Mouse (Mus musculus): ENCODE results near the gene Nagk. TPM values are rescaled to one million over a fixed set of nuclear protein-coding genes. Genes with fewer than 3 reads are reported as not detected.
"Not testable (repeated sequence)": the region's sequence is repeated elsewhere in the genome, so short reads cannot be mapped to it uniquely, and the experiment has no call there.

The Nagk gene
- polyA plus RNA-seq, 1 experiment: 42.9 TPM

GRCm38 (mm10) chr6:83820727-83821515 lies 26.1 kb downstream of the Nagk start:
- H3ac ChIP-seq (ENCODE audit: control insufficient read depth, insufficient read length): no peak overlapping the region
- H3K4me2 ChIP-seq (ENCODE audit: low read depth): no peak overlapping the region
- peaks cover 6% of the 10 kb centered on the region for H3K36me3 ChIP-seq (ENCODE audit: control insufficient read depth, insufficient read depth)
- no peak overlapping the region for H3K4me3 ChIP-seq
- TF ChIP-seq MYOD1 (IDR thresholded peaks at IDR 0.05; ENCODE audit: control insufficient read depth in 1 of 3, insufficient read length in 2 of 3, low read depth in 2 of 3) (no peak), MAX (IDR thresholded peaks at IDR 0.05; ENCODE audit: low read depth) (no peak)
- no peaks in the 10 kb centered on the region for H3K79me2 ChIP-seq (ENCODE audit: control insufficient read depth, insufficient read depth)
- H3K27me3 ChIP-seq (ENCODE audit: control insufficient read depth, insufficient read depth, insufficient read length): no peaks in the 10 kb centered on the region

- no peak overlapping the region for H3ac ChIP-seq (ENCODE audit: control insufficient read depth, insufficient read length)
- peaks cover 6% of the 10 kb centered on the region for H3K36me3 ChIP-seq (ENCODE audit: control insufficient read depth, insufficient read depth)
- no peak overlapping the region for H3K4me2 ChIP-seq (ENCODE audit: low read depth)
- H3K27me3 ChIP-seq (ENCODE audit: control insufficient read depth, insufficient read depth, insufficient read length): no peaks in the 10 kb centered on the region
- no peak overlapping the region for H3K4me3 ChIP-seq
- H3K79me2 ChIP-seq (ENCODE audit: control insufficient read depth, insufficient read depth): no peaks in the 10 kb centered on the region
- TF ChIP-seq TCF3 (IDR thresholded peaks at IDR 0.05; ENCODE audit: insufficient read length, low read depth) (no peak), MAX (IDR thresholded peaks at IDR 0.05; ENCODE audit: low read depth) (no peak), CEBPB (IDR thresholded peaks at IDR 0.05; ENCODE audit: insufficient read depth, poor library complexity, severe bottlenecking) (no peak), MYOD1 (IDR thresholded peaks at IDR 0.05; ENCODE audit: control insufficient read depth in 1 of 3, insufficient read length in 2 of 3, low read depth in 2 of 3) (no peak), TCF12 (IDR thresholded peaks at IDR 0.05; ENCODE audit: insufficient read depth, poor library complexity, severe bottlenecking) (no peak)
These were observed 27.1 kb downstream of the Nagk start for GRCm38 (mm10) chr6:83821856-83822255.

- H3ac ChIP-seq (ENCODE audit: control insufficient read depth, insufficient read length): peak overlapping the region; percentile 58
- H3K36me3 ChIP-seq (ENCODE audit: control insufficient read depth, insufficient read depth): no peaks in the 10 kb centered on the region
- H3K4me2 ChIP-seq (ENCODE audit: low read depth): peak overlapping the region; percentile 96
- H3K27me3 ChIP-seq (ENCODE audit: control insufficient read depth, insufficient read depth, insufficient read length): peaks cover 5% of the 10 kb centered on the region
- no peaks in the 10 kb centered on the region for H3K79me2 ChIP-seq (ENCODE audit: control insufficient read depth, insufficient read depth)
- peak overlapping the region; percentile 43 for H3K4me3 ChIP-seq
- no peak for TF ChIP-seq REST (IDR thresholded peaks at IDR 0.05; ENCODE audit: insufficient read depth, insufficient read length)
- no peak for TF ChIP-seq POLR2A (IDR thresholded peaks at IDR 0.05; ENCODE audit: insufficient read length, low read depth)
These were observed 36.3 kb downstream of the Nagk start for GRCm38 (mm10) chr6:83830941-83831605.

GRCm38 (mm10) chr6:83831606-83832123 lies 36.9 kb downstream of the Nagk start, which contains the start of gene Paip2b:
Gene Paip2b, minus strand, starts transcription at chr6:83831741.
- H3K27me3 ChIP-seq (ENCODE audit: control insufficient read depth, insufficient read depth, insufficient read length): peaks cover 10% of the 10 kb centered on the region
- H3K36me3 ChIP-seq (ENCODE audit: control insufficient read depth, insufficient read depth): no peaks in the 10 kb centered on the region
- H3K4me3 ChIP-seq: peak within 1 kb of the TSS; percentile 43
- TF ChIP-seq SRF (IDR thresholded peaks at IDR 0.05; ENCODE audit: control insufficient read depth, insufficient read length, low read depth) (peak; percentile 76), TCF12 (IDR thresholded peaks at IDR 0.05; ENCODE audit: insufficient read depth, poor library complexity, severe bottlenecking) (no peak), POLR2A (IDR thresholded peaks at IDR 0.05; ENCODE audit: insufficient read length, low read depth) (peak; percentile 100), TCF3 (IDR thresholded peaks at IDR 0.05; ENCODE audit: insufficient read length, low read depth) (no peak), CEBPB (IDR thresholded peaks at IDR 0.05; ENCODE audit: insufficient read depth, poor library complexity, severe bottlenecking) (no peak), POLR2AphosphoS2 (IDR thresholded peaks at IDR 0.05; ENCODE audit: insufficient read length, low read depth) (peak; percentile 100), MAX (IDR thresholded peaks at IDR 0.05; ENCODE audit: low read depth) (no peak), REST (IDR thresholded peaks at IDR 0.05; ENCODE audit: insufficient read depth, insufficient read length) (peak; percentile 56), E2F4 (IDR thresholded peaks at IDR 0.05; ENCODE audit: insufficient read depth) (no peak), MYOG (IDR thresholded peaks at IDR 0.05; ENCODE audit: control insufficient read depth in 1 of 3, insufficient read depth in 1 of 3, insufficient read length in 2 of 3, low read depth in 2 of 3) (peak in 2 of 3 experiments; percentile 7 to 36), USF1 (IDR thresholded peaks at IDR 0.05; ENCODE audit: low read depth) (no peak), MYOD1 (IDR thresholded peaks at IDR 0.05; ENCODE audit: control insufficient read depth in 1 of 3, insufficient read length in 2 of 3, low read depth in 2 of 3) (peak in 1 of 3 experiments; percentile 3)
- no peaks in the 10 kb centered on the region for H3K79me2 ChIP-seq (ENCODE audit: control insufficient read depth, insufficient read depth)
- H3ac ChIP-seq (ENCODE audit: control insufficient read depth, insufficient read length): peak within 1 kb of the TSS; percentile 58
- H3K4me2 ChIP-seq (ENCODE audit: low read depth): peak within 1 kb of the TSS; percentile 96

GRCm38 (mm10) chr6:83832393-83832792 lies 37.6 kb downstream of the Nagk start:
- H3K36me3 ChIP-seq (ENCODE audit: control insufficient read depth, insufficient read depth); H3K27me3 ChIP-seq (ENCODE audit: control insufficient read depth, insufficient read depth, insufficient read length): not testable (repeated sequence)
- peak overlapping the region; percentile 43 for H3K4me3 ChIP-seq

More at GRCm38 (mm10) chr6:83832393-83832792, 37.6 kb downstream of the Nagk start:
- peak overlapping the region; percentile 95 for H3K4me2 ChIP-seq (ENCODE audit: low read depth)
- H3K79me2 ChIP-seq (ENCODE audit: control insufficient read depth, insufficient read depth); H3ac ChIP-seq (ENCODE audit: control insufficient read depth, insufficient read length): not testable (repeated sequence)
